Mouse (Mus musculus) activated CD4-positive, CD25-positive, alpha-beta regulatory T cell, adult 4 months (primary cell): ENCODE measurements at regions not wholly inside any gene's neighbourhood (a gene's known extent, or its start where the extent isn't known, plus 50 kb on each side); places are given as distances from the start of the nearest gene placed in this dataset.

ENCODE experiments used
- ATAC-seq: one replicate; pipeline ENCODE4 v1.8.0; 2017

DNA sequence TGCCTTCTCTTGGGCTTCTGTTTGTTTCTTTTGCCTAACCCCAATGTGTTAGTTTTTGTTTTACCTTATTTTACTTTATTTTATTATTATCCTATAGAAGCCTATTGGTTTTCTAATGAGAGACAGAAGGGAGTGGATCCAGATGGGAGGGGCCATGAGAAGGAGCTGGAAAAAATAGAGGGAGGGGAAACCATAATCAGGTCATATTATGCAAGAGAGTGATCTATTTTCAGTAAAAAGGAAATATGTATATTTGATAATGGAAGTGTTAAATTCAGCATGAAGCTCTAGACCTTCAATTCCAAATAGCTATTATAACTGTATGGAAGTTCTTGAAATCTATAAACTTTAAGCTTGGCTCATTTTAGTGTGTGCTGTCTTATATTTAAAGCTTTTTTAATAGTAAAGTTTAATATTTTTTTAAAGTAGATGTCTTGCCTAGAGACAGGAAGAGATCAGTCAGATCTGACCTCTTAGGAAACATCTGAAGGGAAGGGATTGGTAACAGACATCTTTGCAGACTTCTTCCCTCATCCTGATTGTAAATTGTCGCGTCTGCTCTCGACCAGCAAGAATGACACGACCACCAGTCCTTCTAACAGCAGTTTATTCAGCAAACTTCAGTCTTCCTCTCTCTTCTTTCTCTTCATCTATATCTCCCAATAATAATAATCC, 87.8 kb upstream of the Supt20 start:
- no peak for ATAC-seq

DNA sequence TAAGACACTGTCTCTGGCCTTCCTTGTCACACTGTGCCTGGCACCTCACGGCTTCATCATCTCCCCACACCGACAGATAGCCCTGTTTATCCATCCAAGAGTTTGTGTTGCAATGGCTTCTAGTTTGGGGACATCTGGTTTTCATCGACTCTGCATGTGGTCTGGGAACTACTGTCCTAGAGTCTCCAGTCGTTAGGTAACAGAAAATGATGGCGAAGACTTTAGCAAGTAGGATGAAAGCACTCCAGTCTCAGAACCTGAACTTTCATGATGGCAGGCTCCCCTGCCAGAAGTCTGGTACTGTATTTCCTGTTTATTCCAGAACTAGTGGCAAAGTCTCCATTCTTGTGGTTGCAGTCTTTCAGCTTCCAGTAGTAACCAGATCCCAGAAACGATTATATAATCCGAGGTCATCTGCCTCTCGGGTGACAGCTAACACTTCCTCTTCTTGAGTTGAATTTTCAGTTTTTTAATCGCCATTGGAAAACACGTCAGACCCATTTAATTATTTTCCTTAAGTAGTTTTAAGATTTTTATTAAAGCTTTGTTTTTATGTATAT, 81.1 kb upstream of the Supt20 start:
- ATAC-seq: no peak

DNA sequence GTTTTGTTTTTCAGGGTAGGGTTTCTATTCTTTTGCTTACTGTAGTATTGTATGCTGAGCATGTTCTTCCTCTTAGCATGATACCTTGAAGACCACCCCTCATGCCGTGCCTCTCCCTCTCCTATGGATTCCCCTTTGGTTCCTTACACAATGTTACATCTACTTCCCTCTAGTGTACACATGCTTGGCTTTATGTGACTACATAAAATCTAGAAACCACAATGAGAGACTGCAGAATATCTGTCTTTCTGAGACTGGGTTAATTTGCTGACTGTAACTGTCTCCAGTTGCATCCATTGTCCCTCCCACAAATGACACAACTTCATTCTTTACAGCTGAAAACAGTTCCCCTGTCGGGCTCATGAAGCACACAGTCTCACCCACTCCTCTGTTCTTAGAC, 78.8 kb upstream of the Supt20 start:
- ATAC-seq: no peak

DNA sequence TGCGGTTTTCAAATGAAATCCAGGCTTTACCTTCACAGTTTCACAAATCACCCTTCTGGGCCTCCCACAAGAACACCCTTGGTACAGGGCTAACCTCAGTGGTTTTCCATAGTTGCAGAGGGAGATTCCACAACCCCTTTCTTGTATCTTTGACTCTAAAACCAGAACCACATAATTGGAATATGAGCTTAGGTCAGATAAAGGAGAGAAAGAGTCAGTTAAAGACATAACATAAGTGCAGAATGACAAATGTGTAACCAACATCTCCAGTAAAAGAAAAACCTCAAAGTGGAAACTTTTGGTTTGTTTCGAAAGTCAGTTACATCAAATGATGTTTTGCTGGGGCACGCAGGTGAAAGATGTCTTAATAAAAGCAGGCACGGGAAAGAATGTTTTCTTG, 75.3 kb upstream of the Supt20 start:
- no peak for ATAC-seq

DNA sequence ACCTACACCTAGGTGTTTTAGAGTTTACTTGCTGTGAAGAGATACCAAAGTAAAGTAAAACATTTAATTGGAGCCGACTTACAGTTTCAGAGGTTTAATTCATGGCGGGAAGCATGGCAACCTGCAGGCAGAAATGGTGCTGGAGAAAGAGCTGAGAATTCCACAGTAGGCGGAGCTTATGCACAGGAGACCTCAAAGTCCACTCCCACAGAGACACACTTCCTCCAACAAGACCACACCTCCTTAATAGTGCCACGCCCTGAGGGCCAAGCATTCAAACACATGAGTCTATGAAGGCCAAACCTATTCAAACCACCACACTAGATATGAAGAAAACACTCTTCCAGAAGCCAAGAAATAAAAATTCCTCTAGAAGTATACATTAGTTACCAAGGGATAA, 74.3 kb upstream of the Supt20 start:
- ATAC-seq: no peak

DNA sequence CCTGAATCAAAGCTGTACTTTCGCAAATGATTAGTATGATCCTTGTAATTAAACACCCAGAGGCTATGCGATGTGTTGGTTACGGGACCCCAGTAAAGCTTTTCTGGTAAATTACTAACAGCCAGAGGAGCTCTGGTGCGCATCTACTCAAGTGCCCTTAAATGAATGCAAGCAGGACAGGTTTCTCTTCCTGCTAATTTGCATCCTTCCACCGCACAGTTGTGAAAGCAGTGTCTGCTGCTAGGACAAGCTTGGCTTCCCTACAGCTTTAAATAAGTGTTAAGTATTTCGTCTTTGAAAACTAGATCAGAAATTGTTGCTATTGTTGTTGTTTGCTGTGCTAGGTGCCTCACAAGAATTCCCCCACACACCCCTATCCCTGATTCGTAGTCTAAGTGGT, 62.4 kb upstream of the Supt20 start:
- no peak for ATAC-seq

DNA sequence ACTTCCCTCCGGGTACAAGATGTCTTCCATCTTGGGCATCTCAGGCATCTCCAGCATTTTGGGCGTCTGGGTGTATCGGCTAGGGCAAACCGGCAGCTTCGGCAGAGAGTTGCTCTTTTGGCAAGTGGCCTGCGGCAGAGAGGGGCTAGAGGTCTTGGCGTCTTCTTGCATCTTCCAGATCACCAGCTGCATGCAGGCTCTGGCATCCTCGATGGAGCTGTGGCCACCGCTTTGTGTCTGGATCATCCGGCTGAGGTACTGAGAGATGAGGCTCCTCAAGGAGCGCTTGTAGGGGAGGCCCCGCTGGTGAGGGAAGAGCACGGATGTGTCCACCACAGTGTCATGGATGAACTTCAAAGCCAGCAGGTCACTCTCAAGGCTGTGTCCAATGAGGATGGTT, 59.9 kb upstream of the Supt20 start:
- no peak for ATAC-seq

DNA sequence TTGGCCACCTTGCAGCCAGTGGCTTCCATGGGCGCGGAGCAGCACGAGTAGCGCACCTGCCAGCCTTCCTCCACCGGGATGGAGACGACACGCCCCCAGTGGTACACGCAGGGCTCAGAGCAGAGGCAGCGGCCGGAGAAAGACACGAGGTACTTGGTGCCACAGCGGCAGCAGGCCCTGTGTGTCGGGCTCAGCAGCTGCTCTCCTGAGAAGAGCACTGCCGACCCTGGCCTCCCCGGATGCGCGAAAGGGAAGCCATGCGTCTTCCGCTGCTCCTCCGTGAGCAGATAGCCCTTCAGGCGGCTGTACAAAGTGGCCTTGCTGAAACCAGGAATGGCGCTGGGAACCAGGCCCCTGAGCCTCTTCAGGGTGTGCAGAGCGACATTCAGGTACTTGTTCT, 59.2 kb upstream of the Supt20 start:
- no peak for ATAC-seq

DNA sequence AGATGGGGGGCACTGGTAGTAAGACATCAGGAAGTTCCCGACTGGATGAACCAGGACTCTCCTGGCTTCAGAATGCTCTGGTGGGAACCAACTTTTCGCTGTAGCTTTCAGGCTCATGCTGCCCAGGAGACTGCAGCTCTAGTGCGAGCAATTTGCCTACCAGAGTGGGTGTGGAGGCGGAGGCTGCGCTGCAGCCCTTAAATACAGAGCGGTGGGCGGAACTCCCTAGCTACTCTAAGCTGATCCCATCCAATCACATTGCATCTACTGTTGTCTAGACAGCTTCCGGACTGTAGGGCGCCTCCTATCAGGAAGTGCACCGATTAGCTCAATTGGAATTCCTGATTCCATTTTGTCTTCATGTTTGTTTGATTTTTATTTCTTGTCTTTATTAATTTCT, 58.2 kb upstream of the Supt20 start:
- ATAC-seq: no peak
